Mouse (Mus musculus): Measurements from ENCODE around the gene Gcm1. TPM values are rescaled to one million over a fixed set of nuclear protein-coding genes. Genes with fewer than 3 reads are reported as not detected.

The Gcm1 gene
- polyA plus RNA-seq, 1 experiment from 2014 or later = 0.14 TPM

DNA sequence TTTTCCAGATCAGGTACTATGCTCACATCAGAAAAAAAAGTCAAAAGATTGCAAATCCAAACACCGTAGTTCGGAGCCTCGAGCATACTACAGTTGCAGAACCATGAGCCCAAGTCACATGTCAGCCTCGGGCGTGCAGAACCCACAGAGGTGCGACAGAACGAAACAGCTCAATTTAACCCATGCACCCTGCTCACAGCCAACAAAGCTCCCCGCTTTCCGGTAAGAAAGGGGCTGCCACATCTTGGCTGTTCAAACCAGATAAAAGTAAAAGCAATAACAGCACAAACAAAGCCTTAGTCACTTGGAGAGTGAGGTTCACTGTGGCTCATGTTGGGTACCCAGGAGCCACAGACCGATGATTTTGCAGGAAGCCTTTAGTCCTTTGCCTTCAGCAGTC lies 41.0 kb upstream of the Gcm1 start:
- no peak for ATAC-seq
- Histone ChIP-seq H3K4me2 (replicated peaks; ENCODE audit: low read depth, low read length) (no peak overlapping the region), H3K9ac (replicated peaks; ENCODE audit: low read depth) (no peak overlapping the region), H3K4me1 (ENCODE audit: insufficient read depth, low read depth, low read length) (no peaks in the 10 kb centered on the region), H3K9me3 (ENCODE audit: low read length) (no peaks in the 10 kb centered on the region), H3K27me3 (replicated peaks; ENCODE audit: insufficient read depth, low read length) (no peaks in the 10 kb centered on the region), H3K4me3 (ENCODE audit: low read depth, low read length) (no peak overlapping the region), H3K27ac (ENCODE audit: low read length) (no peak overlapping the region), H3K36me3 (ENCODE audit: insufficient read depth, low read length) (no peaks in the 10 kb centered on the region)
- DNase-seq (ENCODE audit: low spot score) = no peak
- TF ChIP-seq EP300 (IDR thresholded peaks at IDR 0.05) (no peak), CTCF (IDR thresholded peaks at IDR 0.05) (no peak)
- 82% methylated on average over 10 of the region's 10 CpGs for WGBS

DNA sequence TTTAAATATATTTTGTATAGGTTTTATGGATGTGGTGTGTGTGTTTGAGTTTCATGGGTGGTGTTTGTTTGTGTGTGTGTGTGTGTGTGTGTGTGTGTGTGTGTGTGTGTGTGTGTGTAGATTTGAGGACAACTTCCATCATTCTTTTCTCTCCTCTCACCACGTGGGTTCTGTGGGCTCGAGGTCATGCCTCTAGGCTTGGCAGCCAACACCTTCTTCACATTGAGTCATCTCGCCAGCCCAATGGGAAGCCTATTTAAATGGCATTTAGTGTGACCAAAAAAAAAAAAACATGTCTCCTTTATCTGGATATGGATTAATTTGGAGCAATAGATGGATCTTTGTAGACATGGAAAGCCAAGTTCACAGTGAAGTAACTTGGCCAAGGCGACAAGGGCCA lies 39.7 kb upstream of the Gcm1 start:
- H3K27me3 ChIP-seq (replicated peaks; ENCODE audit: insufficient read depth, low read length) = no peaks in the 10 kb centered on the region
- H3K9me3 ChIP-seq (ENCODE audit: low read length) = no peaks in the 10 kb centered on the region
- no peak overlapping the region for H3K9ac ChIP-seq (replicated peaks; ENCODE audit: low read depth)
- H3K27ac ChIP-seq (ENCODE audit: low read length) = no peak overlapping the region
- no peaks in the 10 kb centered on the region for H3K36me3 ChIP-seq (ENCODE audit: insufficient read depth, low read length)
- H3K4me3 ChIP-seq (ENCODE audit: low read depth, low read length) = no peak overlapping the region
- H3K4me2 ChIP-seq (replicated peaks; ENCODE audit: low read depth, low read length) = no peak overlapping the region
- no peaks in the 10 kb centered on the region for H3K4me1 ChIP-seq (ENCODE audit: insufficient read depth, low read depth, low read length)
- TF ChIP-seq CTCF (IDR thresholded peaks at IDR 0.05) (no peak), EP300 (IDR thresholded peaks at IDR 0.05) (no peak)
- 80% methylated on average over 4 of the region's 4 CpGs for WGBS
- ATAC-seq (no peak), DNase-seq (ENCODE audit: low spot score) (no peak)

DNA sequence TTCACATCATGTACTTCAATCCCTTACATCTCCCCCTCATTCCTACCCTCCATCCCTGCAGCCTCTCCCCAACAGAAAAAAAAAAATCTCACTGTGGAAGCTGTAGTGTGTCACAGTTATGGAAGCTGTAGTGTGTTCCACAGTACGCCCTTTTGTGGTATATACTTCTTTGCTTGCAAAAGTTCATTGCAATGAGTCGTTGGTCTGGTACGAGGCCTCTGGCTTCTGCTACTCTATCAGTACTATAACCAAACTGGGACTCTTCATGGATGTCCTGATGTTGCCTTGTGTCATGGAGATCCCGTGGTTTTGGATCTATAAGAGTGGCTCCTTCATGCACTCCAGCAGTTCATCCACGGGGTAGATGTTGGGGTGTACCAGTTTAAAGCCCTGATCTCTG lies 39.0 kb upstream of the Gcm1 start:
- no peaks in the 10 kb centered on the region for H3K9me3 ChIP-seq (ENCODE audit: low read length)
- TF ChIP-seq CTCF (IDR thresholded peaks at IDR 0.05) (no peak), EP300 (IDR thresholded peaks at IDR 0.05) (no peak)
- ATAC-seq (no peak), DNase-seq (ENCODE audit: low spot score) (no peak)
- no peak overlapping the region for H3K4me2 ChIP-seq (replicated peaks; ENCODE audit: low read depth, low read length)
- H3K4me3 ChIP-seq (ENCODE audit: low read depth, low read length) = no peak overlapping the region
- H3K27me3 ChIP-seq (replicated peaks; ENCODE audit: insufficient read depth, low read length) = no peaks in the 10 kb centered on the region
- no peak overlapping the region for H3K9ac ChIP-seq (replicated peaks; ENCODE audit: low read depth)
- H3K27ac ChIP-seq (ENCODE audit: low read length) = no peak overlapping the region
- no peaks in the 10 kb centered on the region for H3K36me3 ChIP-seq (ENCODE audit: insufficient read depth, low read length)
- H3K4me1 ChIP-seq (ENCODE audit: insufficient read depth, low read depth, low read length) = no peaks in the 10 kb centered on the region
- 86% methylated on average over 5 of the region's 5 CpGs for WGBS

DNA sequence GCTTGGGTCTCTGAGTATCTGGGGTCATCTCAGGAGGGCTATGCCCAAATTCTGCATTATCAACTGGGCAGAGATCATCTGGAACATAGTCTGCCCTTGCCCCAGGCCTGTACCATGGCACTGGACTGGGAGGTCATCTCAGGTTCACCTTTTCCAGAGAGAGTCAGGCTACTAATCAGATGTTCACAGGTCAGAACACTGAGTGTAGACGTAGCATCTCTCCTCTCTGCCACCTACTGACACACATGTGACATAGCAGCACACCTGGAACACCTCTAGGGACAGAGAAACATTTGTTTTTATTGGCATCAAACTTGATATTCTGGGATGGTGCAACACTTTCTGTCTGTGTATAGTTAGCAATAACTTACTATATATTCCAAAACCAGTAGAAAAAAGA lies 37.9 kb upstream of the Gcm1 start:
- Histone ChIP-seq H3K4me2 (replicated peaks; ENCODE audit: low read depth, low read length) (no peak overlapping the region), H3K27me3 (replicated peaks; ENCODE audit: insufficient read depth, low read length) (no peaks in the 10 kb centered on the region), H3K9ac (replicated peaks; ENCODE audit: low read depth) (no peak overlapping the region), H3K27ac (ENCODE audit: low read length) (no peak overlapping the region), H3K36me3 (ENCODE audit: insufficient read depth, low read length) (no peaks in the 10 kb centered on the region), H3K4me1 (ENCODE audit: insufficient read depth, low read depth, low read length) (no peaks in the 10 kb centered on the region), H3K4me3 (ENCODE audit: low read depth, low read length) (no peak overlapping the region), H3K9me3 (ENCODE audit: low read length) (no peaks in the 10 kb centered on the region)
- WGBS = 33% methylated on average over 1 of the region's 1 CpGs
- no peak for ATAC-seq
- TF ChIP-seq EP300 (IDR thresholded peaks at IDR 0.05) (no peak), CTCF (IDR thresholded peaks at IDR 0.05) (peak; percentile 66)
- no peak for DNase-seq (ENCODE audit: low spot score)

DNA sequence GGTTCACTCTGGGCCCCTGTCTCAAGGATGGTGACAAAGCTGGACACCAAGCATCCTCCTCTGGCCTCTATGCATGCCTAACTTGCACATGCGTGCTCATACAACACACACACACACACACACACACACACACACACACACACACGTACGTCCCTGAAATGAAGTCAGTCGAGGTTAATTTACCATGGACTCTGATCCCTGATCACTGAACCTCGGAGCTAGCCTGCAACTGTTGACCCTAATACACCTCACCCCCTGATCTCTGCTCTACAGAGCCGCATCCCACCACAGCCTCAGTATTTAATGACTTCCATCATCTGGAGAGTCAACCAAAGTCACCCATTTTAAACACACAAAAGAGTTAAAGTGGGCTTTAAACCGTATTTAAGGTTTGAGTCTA lies 35.9 kb upstream of the Gcm1 start:
- Histone ChIP-seq H3K4me3 (ENCODE audit: low read depth, low read length) (no peak overlapping the region), H3K4me1 (ENCODE audit: insufficient read depth, low read depth, low read length) (no peaks in the 10 kb centered on the region), H3K27ac (ENCODE audit: low read length) (no peak overlapping the region), H3K27me3 (replicated peaks; ENCODE audit: insufficient read depth, low read length) (no peaks in the 10 kb centered on the region), H3K9ac (replicated peaks; ENCODE audit: low read depth) (no peak overlapping the region), H3K36me3 (ENCODE audit: insufficient read depth, low read length) (no peaks in the 10 kb centered on the region), H3K9me3 (ENCODE audit: low read length) (no peaks in the 10 kb centered on the region), H3K4me2 (replicated peaks; ENCODE audit: low read depth, low read length) (no peak overlapping the region)
- TF ChIP-seq EP300 (IDR thresholded peaks at IDR 0.05) (no peak), CTCF (IDR thresholded peaks at IDR 0.05) (no peak)
- DNase-seq (ENCODE audit: low spot score) (no peak), ATAC-seq (no peak)
- 88% methylated on average over 7 of the region's 7 CpGs for WGBS

DNA sequence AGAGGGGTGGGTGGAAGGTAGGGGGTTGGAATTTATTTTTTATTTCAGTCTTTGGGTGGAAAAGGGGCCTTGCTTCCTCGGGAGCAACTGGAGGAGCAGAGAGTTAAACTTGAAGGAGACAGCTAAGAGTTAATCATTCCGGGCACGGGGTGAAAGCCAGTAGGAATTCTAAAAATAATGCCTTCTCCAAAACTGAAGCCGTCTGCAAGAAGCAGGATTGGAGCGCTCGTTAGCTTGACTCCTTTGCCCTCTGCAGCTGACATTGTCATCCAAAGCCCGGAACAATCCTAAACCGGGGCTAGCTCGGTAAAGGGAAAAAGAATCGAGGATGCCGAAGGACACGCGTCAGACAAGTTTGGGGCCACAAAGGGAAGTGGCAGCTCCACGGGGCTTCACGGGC lies 35.4 kb upstream of the Gcm1 start:
- Histone ChIP-seq H3K9me3 (ENCODE audit: low read length) (no peaks in the 10 kb centered on the region), H3K36me3 (ENCODE audit: insufficient read depth, low read length) (no peaks in the 10 kb centered on the region), H3K9ac (replicated peaks; ENCODE audit: low read depth) (0 out of 2 replicates have a peak overlapping the region, but pooled peaks have one; percentile 12), H3K4me2 (replicated peaks; ENCODE audit: low read depth, low read length) (no peak overlapping the region), H3K4me1 (ENCODE audit: insufficient read depth, low read depth, low read length) (0 out of 2 replicates have a peak, but pooled peaks cover 4% of the 10 kb centered on the region), H3K4me3 (ENCODE audit: low read depth, low read length) (no peak overlapping the region), H3K27me3 (replicated peaks; ENCODE audit: insufficient read depth, low read length) (no peaks in the 10 kb centered on the region), H3K27ac (ENCODE audit: low read length) (no peak overlapping the region)
- no peak for DNase-seq (ENCODE audit: low spot score)
- TF ChIP-seq EP300 (IDR thresholded peaks at IDR 0.05) (no peak), CTCF (IDR thresholded peaks at IDR 0.05) (no peak)
- WGBS = 56% methylated on average over 15 of the region's 15 CpGs
- no peak for ATAC-seq

DNA sequence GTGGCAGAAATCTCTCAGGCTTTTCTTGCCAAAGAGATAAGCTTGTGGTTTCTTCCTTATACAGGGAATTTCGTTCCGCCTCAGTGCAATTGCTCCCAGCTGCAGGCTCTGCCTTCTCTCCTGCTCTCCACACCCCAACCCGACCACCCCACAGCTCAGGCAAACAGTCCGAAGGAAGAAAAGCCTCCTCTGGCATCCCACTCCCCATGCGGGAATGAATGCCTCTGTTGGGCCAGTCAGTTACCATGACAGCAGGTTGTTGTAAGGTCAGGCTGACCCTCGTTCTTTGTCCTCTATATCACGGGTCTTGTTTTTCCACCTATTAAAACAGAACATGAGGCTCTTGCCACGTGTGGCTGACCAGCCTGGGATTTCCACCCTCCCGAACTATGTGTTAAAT lies 30.5 kb upstream of the Gcm1 start:
- 0 out of 2 replicates have a peak, but pooled peaks cover 8% of the 10 kb centered on the region for H3K4me1 ChIP-seq (ENCODE audit: insufficient read depth, low read depth, low read length)
- WGBS = 38% methylated on average over 9 of the region's 9 CpGs
- no peaks in the 10 kb centered on the region for H3K9me3 ChIP-seq (ENCODE audit: low read length)
- no peaks in the 10 kb centered on the region for H3K36me3 ChIP-seq (ENCODE audit: insufficient read depth, low read length)
- no peak for DNase-seq (ENCODE audit: low spot score)
- H3K27ac ChIP-seq (ENCODE audit: low read length) = peak overlapping the region; percentile 62
- no peaks in the 10 kb centered on the region for H3K27me3 ChIP-seq (replicated peaks; ENCODE audit: insufficient read depth, low read length)
- ATAC-seq = no peak
- no peak overlapping the region for H3K9ac ChIP-seq (replicated peaks; ENCODE audit: low read depth)
- H3K4me3 ChIP-seq (ENCODE audit: low read depth, low read length) = no peak overlapping the region
- no peak for TF ChIP-seq EP300 (IDR thresholded peaks at IDR 0.05)
- no peak for TF ChIP-seq CTCF (IDR thresholded peaks at IDR 0.05)
- no peak overlapping the region for H3K4me2 ChIP-seq (replicated peaks; ENCODE audit: low read depth, low read length)
